Mouse (Mus musculus) midbrain, embryonic 10.5 days (tissue): ENCODE data around the gene Capn13. TPM values are rescaled to one million over a fixed set of nuclear protein-coding genes. Genes with fewer than 3 reads are reported as not detected.

Source experiments
- DNase-seq: peaks from one replicate; pipeline ENCODE4 v3.0.0-alpha.2; 2017; ENCODE audit warnings: low spot score
- H3K27ac ChIP-seq: fragments of 300-500 bp; sonication (generic); replicated peaks from 2 replicates; pipeline ENCODE4 v1.5.1; 2016; ENCODE audit warnings: mild to moderate bottlenecking
- H3K27me3 ChIP-seq: fragments of 300-500 bp; sonication (generic); 2 replicates; pipeline ENCODE4 v1.6.1; 2016; ENCODE audit warnings: low read depth, mild to moderate bottlenecking; ENCODE audit not compliant: poor library complexity, severe bottlenecking
- H3K36me3 ChIP-seq: fragments of 300-500 bp; sonication (generic); 2 replicates; pipeline ENCODE4 v1.6.1; 2016; ENCODE audit warnings: mild to moderate bottlenecking, moderate library complexity
- H3K4me1 ChIP-seq: fragments of 300-500 bp; sonication (generic); 2 replicates; pipeline ENCODE4 v1.6.1; 2016
- H3K4me3 ChIP-seq: fragments of 300-500 bp; sonication (generic); 2 replicates; pipeline ENCODE4 v1.5.1; 2016; ENCODE audit warnings: mild to moderate bottlenecking, moderate library complexity
- H3K9me3 ChIP-seq: fragments of 300-500 bp; sonication (generic); replicated peaks from 2 replicates; pipeline ENCODE4 v1.6.1; 2016; ENCODE audit warnings: mild to moderate bottlenecking
- WGBS: fragments of 180-500 bp; shearing (Covaris S2); methylation state at CpG from one replicate; pipeline ENCODE4 v1.1.7; 2016; 5-methylcytosine and 5-hydroxymethylcytosine counted together
- polyA plus RNA-seq: library from polyadenylated mRNA; unstranded; fragments of >200 nt; fragmentation: Nextera tagmentation; extraction: Ambion mirVana; gene quantifications from 2 replicates; pipeline ENCODE4 v1.2.1, GENCODE M21; 2016

Gene Capn13
- polyA plus RNA-seq, 1 experiment from 2014 or later, result not detected

GRCm38 (mm10) chr17:73323981-73324380, 76.7 kb downstream of the Capn13 start:
- no peaks in the 10 kb centered on the region for H3K27me3 ChIP-seq
- 84% methylated on average over 3 of the region's 3 CpGs for WGBS
- no peak for DNase-seq

DNA sequence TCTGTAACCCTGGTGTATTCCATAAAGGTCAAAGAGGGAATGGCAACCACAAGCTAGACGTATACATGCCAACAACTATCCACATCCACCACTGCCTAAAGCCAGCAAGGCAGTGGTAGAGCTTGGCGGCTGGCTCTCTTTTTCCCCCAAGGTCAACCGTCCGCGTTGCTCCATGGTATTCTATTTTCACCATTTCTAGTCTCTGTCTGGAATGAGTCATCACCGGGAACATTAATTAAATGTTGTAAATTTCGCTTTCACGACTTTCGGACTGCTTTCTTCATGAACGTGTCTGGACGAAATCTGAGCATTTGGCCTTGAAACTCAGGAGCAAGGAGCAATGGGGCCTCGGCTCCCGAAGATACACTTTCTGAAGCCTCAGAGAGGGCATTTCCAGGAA, 85.9 kb downstream of the Capn13 start:
- Histone ChIP-seq H3K4me1 (no peaks in the 10 kb centered on the region), H3K4me3 (no peak overlapping the region), H3K27ac (no peak overlapping the region), H3K9me3 (no peaks in the 10 kb centered on the region), H3K27me3 (no peaks in the 10 kb centered on the region), H3K36me3 (no peaks in the 10 kb centered on the region)
- WGBS, result 94% methylated on average over 13 of the region's 13 CpGs
- DNase-seq, result no peak

More at GRCm38 (mm10) chr17:73323981-73324380, 76.7 kb downstream of the Capn13 start:
- Histone ChIP-seq H3K36me3 (no peaks in the 10 kb centered on the region), H3K4me1 (no peaks in the 10 kb centered on the region), H3K9me3 (no peaks in the 10 kb centered on the region), H3K27ac (no peak overlapping the region), H3K4me3 (no peak overlapping the region)

- no peaks in the 10 kb centered on the region for H3K36me3 ChIP-seq
- DNase-seq, result no peak
- H3K4me1 ChIP-seq, result peaks cover 8% of the 10 kb centered on the region
- no peak overlapping the region for H3K27ac ChIP-seq
- H3K9me3 ChIP-seq, result no peaks in the 10 kb centered on the region
- no peak overlapping the region for H3K4me3 ChIP-seq
- 92% methylated on average over 5 of the region's 5 CpGs for WGBS
- no peaks in the 10 kb centered on the region for H3K27me3 ChIP-seq
Measured at GRCm38 (mm10) chr17:73311491-73311890, 89.2 kb downstream of the Capn13 start.

DNA sequence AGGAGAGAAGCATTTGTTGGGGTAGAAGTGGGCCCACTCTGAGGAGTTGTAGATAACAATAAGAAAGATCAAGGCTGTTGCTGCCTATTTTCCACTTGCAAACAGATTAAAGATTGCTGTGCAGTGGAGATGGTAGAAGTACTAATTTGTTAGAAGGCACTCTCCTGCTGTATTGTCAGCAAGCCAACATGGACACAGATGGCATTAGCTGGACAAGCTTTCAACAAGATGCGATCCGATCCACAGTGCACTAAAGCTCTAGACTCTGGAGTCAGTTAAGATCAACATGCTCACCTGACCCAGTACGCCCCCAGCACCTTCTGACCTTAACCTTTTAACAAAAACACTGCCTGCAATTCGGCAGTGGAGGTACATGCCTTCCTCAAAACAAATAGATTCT, 92.0 kb downstream of the Capn13 start:
- H3K36me3 ChIP-seq, result no peaks in the 10 kb centered on the region
- WGBS, result 91% methylated on average over 4 of the region's 4 CpGs
- peaks cover 11% of the 10 kb centered on the region for H3K27me3 ChIP-seq
- no peak overlapping the region for H3K4me3 ChIP-seq
- no peak overlapping the region for H3K27ac ChIP-seq
- no peak for DNase-seq
- no peaks in the 10 kb centered on the region for H3K9me3 ChIP-seq
- H3K4me1 ChIP-seq, result peaks cover 10% of the 10 kb centered on the region

DNA sequence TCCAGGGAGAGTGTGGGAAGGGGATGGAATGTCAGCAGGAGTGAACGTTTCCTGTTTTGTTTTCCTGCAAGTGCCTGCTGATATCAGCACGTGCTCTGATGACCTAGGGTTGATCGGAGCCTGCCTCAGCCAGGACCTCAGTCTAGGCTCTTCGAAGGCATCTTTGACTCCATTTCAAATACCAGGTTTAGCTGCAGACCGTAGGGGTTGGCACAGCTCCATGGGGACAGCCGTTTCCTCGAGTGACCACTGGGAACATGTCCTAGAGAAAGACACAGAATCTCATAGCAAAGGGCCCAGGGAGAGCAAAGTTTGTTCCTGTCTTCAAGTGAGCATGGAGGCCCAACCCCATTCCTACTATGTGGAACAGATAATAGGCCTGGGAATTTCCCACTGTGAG, 94.0 kb downstream of the Capn13 start:
- Histone ChIP-seq H3K4me1 (peaks cover 10% of the 10 kb centered on the region), H3K27me3 (peaks cover 13% of the 10 kb centered on the region), H3K9me3 (no peaks in the 10 kb centered on the region), H3K27ac (0 out of 2 replicates have a peak overlapping the region, but pooled peaks have one; percentile 1), H3K36me3 (no peaks in the 10 kb centered on the region), H3K4me3 (no peak overlapping the region)
- WGBS, result 60% methylated on average over 7 of the region's 7 CpGs
- no peak for DNase-seq

GRCm38 (mm10) chr17:73305622-73306021, 95.0 kb downstream of the Capn13 start:
- no peak overlapping the region for H3K27ac ChIP-seq
- no peak overlapping the region for H3K4me3 ChIP-seq
- no peaks in the 10 kb centered on the region for H3K9me3 ChIP-seq
- H3K4me1 ChIP-seq, result peaks cover 10% of the 10 kb centered on the region
- H3K36me3 ChIP-seq, result no peaks in the 10 kb centered on the region
- 59% methylated on average over 9 of the region's 9 CpGs for WGBS
- DNase-seq, result peak; percentile 72
- H3K27me3 ChIP-seq, result peaks cover 13% of the 10 kb centered on the region

DNA sequence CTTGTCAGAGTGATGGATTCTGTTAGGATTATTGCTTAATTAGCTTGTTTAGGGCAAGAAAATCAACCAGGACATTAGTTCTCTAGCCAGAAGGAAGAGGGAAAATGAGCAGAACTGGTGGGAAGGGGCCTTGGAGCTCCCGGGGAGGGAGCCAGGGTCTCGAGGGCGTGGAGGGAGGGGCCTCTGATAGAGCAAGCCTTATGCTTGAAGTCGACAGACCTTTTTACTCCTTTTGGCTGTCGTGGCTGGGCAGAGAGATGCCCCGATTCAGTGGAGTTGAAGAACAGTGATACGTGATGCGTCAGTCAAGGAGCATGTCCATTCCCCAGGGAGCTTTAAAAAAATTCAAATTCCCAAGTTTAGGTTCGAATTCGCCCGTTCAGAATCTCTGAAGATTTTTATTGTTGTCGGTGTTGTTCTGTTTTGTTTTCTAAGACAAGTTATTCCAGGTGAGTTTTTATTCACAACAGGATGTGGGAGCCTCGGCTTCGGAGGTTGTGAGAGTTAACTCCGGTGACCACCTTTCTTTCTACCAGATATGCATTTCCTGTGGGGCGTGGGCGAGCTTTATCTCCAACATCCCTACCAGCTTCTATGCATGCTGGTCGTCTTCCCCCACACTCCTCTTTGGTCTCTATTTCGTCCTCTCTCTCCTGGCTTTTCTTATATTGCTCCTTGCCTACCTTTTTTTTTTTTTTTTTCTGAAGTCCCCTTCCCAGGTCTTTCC, 96.4 kb downstream of the Capn13 start:
- Histone ChIP-seq H3K27me3 (peaks cover 13% of the 10 kb centered on the region), H3K4me3 (no peak overlapping the region), H3K4me1 (peaks cover 10% of the 10 kb centered on the region), H3K36me3 (no peaks in the 10 kb centered on the region), H3K27ac (no peak overlapping the region), H3K9me3 (no peaks in the 10 kb centered on the region)
- no peak for DNase-seq
- 77% methylated on average over 19 of the region's 19 CpGs for WGBS

DNA sequence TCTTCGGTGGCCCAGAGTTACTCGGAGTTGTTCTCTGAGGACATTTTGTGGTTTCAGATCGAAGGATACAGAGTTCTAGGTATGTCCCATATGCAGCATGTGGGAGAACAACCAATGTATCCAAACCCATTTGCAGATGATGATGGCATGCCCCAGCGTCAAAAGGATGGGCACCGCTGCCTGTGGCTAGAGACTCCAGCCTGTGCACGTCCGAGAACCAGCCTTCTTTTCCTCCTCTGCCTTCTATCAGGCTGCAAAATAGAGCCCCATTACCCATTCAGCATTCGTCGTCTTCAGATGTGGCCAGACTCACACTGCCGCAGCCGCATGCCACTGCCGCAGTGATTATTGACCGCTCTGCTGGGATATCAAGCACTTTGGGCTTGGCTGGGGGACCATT, 97.0 kb downstream of the Capn13 start:
- H3K27ac ChIP-seq, result no peak overlapping the region
- 86% methylated on average over 13 of the region's 13 CpGs for WGBS
- no peak for DNase-seq
- peaks cover 13% of the 10 kb centered on the region for H3K27me3 ChIP-seq
- no peaks in the 10 kb centered on the region for H3K9me3 ChIP-seq
- H3K4me3 ChIP-seq, result no peak overlapping the region
- H3K36me3 ChIP-seq, result no peaks in the 10 kb centered on the region
- peaks cover 10% of the 10 kb centered on the region for H3K4me1 ChIP-seq

DNA sequence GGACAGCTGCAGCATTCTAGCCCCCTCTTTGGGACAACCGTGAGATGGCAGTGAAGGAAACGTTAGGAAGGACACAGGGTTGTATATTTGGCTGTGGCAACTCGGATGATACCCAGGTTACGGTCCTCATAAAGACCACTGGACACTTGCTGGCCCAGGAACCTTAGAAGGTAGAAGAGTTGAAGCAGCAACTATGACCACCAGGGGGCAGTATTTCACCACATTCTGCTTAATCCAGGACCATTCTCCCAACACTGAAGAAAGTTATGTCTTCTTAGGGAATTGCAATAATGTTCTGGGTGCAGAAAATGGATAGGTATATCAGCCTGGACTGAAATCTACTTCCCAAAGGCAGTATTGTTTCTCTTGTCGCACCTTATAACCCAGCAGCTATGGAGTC, 97.4 kb downstream of the Capn13 start:
- no peaks in the 10 kb centered on the region for H3K36me3 ChIP-seq
- H3K27ac ChIP-seq, result no peak overlapping the region
- H3K4me3 ChIP-seq, result no peak overlapping the region
- WGBS, result 29% methylated on average over 5 of the region's 5 CpGs
- peak; percentile 66 for DNase-seq
- no peaks in the 10 kb centered on the region for H3K9me3 ChIP-seq
- H3K4me1 ChIP-seq, result peaks cover 10% of the 10 kb centered on the region
- H3K27me3 ChIP-seq, result peaks cover 13% of the 10 kb centered on the region

GRCm38 (mm10) chr17:73302104-73302503, 98.6 kb downstream of the Capn13 start:
- peaks cover 13% of the 10 kb centered on the region for H3K27me3 ChIP-seq
- no peaks in the 10 kb centered on the region for H3K9me3 ChIP-seq
- H3K36me3 ChIP-seq, result no peaks in the 10 kb centered on the region
- H3K4me1 ChIP-seq, result peaks cover 13% of the 10 kb centered on the region
- WGBS, result 7% methylated on average over 10 of the region's 10 CpGs
- no peak overlapping the region for H3K4me3 ChIP-seq
- no peak overlapping the region for H3K27ac ChIP-seq
- DNase-seq, result peak; percentile 76

- Histone ChIP-seq H3K36me3 (no peaks in the 10 kb centered on the region), H3K27ac (no peak overlapping the region), H3K9me3 (no peaks in the 10 kb centered on the region), H3K4me1 (peaks cover 6% of the 10 kb centered on the region), H3K4me3 (no peak overlapping the region), H3K27me3 (peaks cover 13% of the 10 kb centered on the region)
- DNase-seq, result peak; percentile 54
- WGBS, result 51% methylated on average over 15 of the region's 15 CpGs
Measured at GRCm38 (mm10) chr17:73301258-73302050, 99.2 kb downstream of the Capn13 start.

- H3K27me3 ChIP-seq, result peaks cover 13% of the 10 kb centered on the region
- no peaks in the 10 kb centered on the region for H3K36me3 ChIP-seq
- no peak overlapping the region for H3K4me3 ChIP-seq
- H3K9me3 ChIP-seq, result no peaks in the 10 kb centered on the region
- peaks cover 4% of the 10 kb centered on the region for H3K4me1 ChIP-seq
- WGBS, result 77% methylated on average over 7 of the region's 7 CpGs
- DNase-seq, result no peak
- H3K27ac ChIP-seq, result no peak overlapping the region
Measured at GRCm38 (mm10) chr17:73300147-73300880, 100.4 kb downstream of the Capn13 start.
